In the genomic region with DNA sequence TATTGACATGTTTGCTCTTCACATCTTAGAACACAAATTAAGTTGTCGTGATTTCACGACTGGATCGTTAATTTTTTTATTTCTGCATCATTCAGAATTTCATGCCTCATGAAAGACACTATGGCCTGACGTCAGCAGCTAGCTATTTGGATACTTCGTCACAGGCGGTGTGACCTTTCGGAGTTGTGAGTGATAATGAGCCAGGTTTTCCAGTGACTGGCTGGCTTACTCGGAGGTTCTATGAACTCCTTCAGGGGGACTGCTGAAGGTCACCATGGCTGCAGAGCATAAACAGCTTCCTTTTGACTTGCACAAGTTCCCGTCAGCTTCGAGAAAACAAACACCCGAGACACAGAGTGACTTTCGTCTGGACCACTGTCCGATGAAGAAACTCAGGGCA, we compare ENCODE assay signal across 18 mouse cellular contexts.
A peak's percentile ranks its signal among the peaks of the same experiment; 100 is the strongest.
DNase-seq lines count a peak whose midpoint lies in the region; ATAC-seq and TF ChIP-seq lines count a peak whose summit lies in the region.
"Had no signal": no experiment of that assay in that cellular context is flagged by ENCODE, and none has a peak within 500 bp of the region (broad histone marks: within the 10 kb centered on the region; RNA-seq: fewer than 3 reads in every experiment).

No protein-coding gene starts in this region.

- no peak for TF ChIP-seq EP300 in lung, postnatal 0 days (IDR thresholded peaks at IDR 0.05)
- no peak for TF ChIP-seq EP300 in heart, postnatal 0 days (IDR thresholded peaks at IDR 0.05; ENCODE audit: low read depth)

- 69% methylated on average over 13 of the region's 13 CpGs for WGBS in lung, postnatal 0 days
- WGBS in heart, postnatal 0 days = 37% methylated on average over 13 of the region's 13 CpGs
- WGBS in intestine, embryonic 16.5 days = 77% methylated on average over 13 of the region's 13 CpGs

- no peaks in the 10 kb centered on the region for H3K27me3 ChIP-seq in lung, postnatal 0 days (replicated peaks; ENCODE audit: insufficient read depth, low read length)
- no peaks in the 10 kb centered on the region for H3K27me3 ChIP-seq in heart, postnatal 0 days (ENCODE audit: control insufficient read depth, insufficient read depth, low read length)
- H3K27me3 ChIP-seq in intestine, embryonic 16.5 days (replicated peaks; ENCODE audit: control insufficient read depth, insufficient read depth, low read length) = no peaks in the 10 kb centered on the region
- H3K27me3 ChIP-seq: hindbrain, embryonic 13.5 days; liver, embryonic 13.5 days; neural tube, embryonic 12.5 days; stomach, embryonic 15.5 days had no signal

- ATAC-seq in lung, postnatal 0 days = peak; percentile 11; the same call in 1 of the 2 replicates
- ATAC-seq in heart, postnatal 0 days (ENCODE audit: insufficient read depth, low read depth) = peak; percentile 70; the same call in 1 of the 2 replicates
- ATAC-seq in intestine, embryonic 16.5 days = no peak
- ATAC-seq: forebrain, postnatal 0 days; intestine, postnatal 0 days had no signal

- no peak for TF ChIP-seq CTCF in lung, postnatal 0 days (IDR thresholded peaks at IDR 0.05)
- no peak for TF ChIP-seq CTCF in heart, postnatal 0 days (IDR thresholded peaks at IDR 0.05; ENCODE audit: low read depth)

- DNase-seq in gastrocnemius, postnatal 25 days = peak; percentile 23
- DNase-seq in gastrocnemius, postnatal 14 days = no peak
- DNase-seq in lung, postnatal 0 days (ENCODE audit: low spot score) = peak; percentile 17
- no peak for DNase-seq in lung, postnatal 36 days
- peak; percentile 71 for DNase-seq in heart, postnatal 0 days (ENCODE audit: low spot score)
- peak; percentile 37 for DNase-seq in skeletal muscle tissue, adult 2 months (ENCODE audit: low read depth, low spot score)
- DNase-seq in lung, postnatal 10 days = no peak
- DNase-seq: cerebellum, postnatal 25 days; forebrain, postnatal 0 days; liver, embryonic 13.5 days; spleen, adult 18-20 months had no signal

- no peaks in the 10 kb centered on the region for H3K9me3 ChIP-seq in lung, postnatal 0 days (ENCODE audit: low read length)
- no peaks in the 10 kb centered on the region for H3K9me3 ChIP-seq in heart, postnatal 0 days (replicated peaks; ENCODE audit: control insufficient read depth, low read length)
- no peaks in the 10 kb centered on the region for H3K9me3 ChIP-seq in intestine, embryonic 16.5 days (ENCODE audit: control insufficient read depth, low read length)
- H3K9me3 ChIP-seq: embryonic facial prominence, embryonic 10.5 days; hindbrain, embryonic 13.5 days; liver, embryonic 13.5 days; neural tube, embryonic 12.5 days; stomach, embryonic 15.5 days had no signal

- H3K27ac ChIP-seq in lung, postnatal 0 days (ENCODE audit: low read length) = no peak overlapping the region
- peak overlapping the region; percentile 66 for H3K27ac ChIP-seq in heart, postnatal 0 days (ENCODE audit: low read depth)
- H3K27ac ChIP-seq in intestine, embryonic 16.5 days (ENCODE audit: low read length) = no peak overlapping the region
- H3K27ac ChIP-seq: embryonic facial prominence, embryonic 10.5 days; hindbrain, embryonic 13.5 days; liver, embryonic 13.5 days; neural tube, embryonic 12.5 days; stomach, embryonic 15.5 days had no signal

- intact Hi-C loops in gastrocnemius, postnatal 14 days (cut with DNase I; ENCODE audit: low total_unique reads) = no loop called here

- H3K9ac ChIP-seq in lung, postnatal 0 days (replicated peaks; ENCODE audit: low read depth) = no peak overlapping the region
- no peak overlapping the region for H3K9ac ChIP-seq in heart, postnatal 0 days (replicated peaks; ENCODE audit: low read depth, low read length)
- no peak overlapping the region for H3K9ac ChIP-seq in intestine, embryonic 16.5 days (ENCODE audit: low read depth, low read length)
- H3K9ac ChIP-seq: forebrain, postnatal 0 days; hindbrain, embryonic 13.5 days; liver, embryonic 13.5 days; neural tube, embryonic 12.5 days; stomach, embryonic 15.5 days had no signal

- no peaks in the 10 kb centered on the region for H3K36me3 ChIP-seq in lung, postnatal 0 days (ENCODE audit: insufficient read depth, low read length)
- H3K36me3 ChIP-seq in heart, postnatal 0 days (replicated peaks; ENCODE audit: control insufficient read depth, insufficient read depth, low read length) = no peaks in the 10 kb centered on the region
- no peaks in the 10 kb centered on the region for H3K36me3 ChIP-seq in intestine, embryonic 16.5 days (ENCODE audit: control insufficient read depth, insufficient read depth, low read length)
- H3K36me3 ChIP-seq: embryonic facial prominence, embryonic 10.5 days; hindbrain, embryonic 13.5 days; neural tube, embryonic 12.5 days; stomach, embryonic 15.5 days had no signal

- H3K4me2 ChIP-seq in lung, postnatal 0 days (replicated peaks; ENCODE audit: low read depth, low read length) = no peak overlapping the region
- H3K4me2 ChIP-seq in heart, postnatal 0 days (ENCODE audit: low read depth, low read length) = no peak overlapping the region
- no peak overlapping the region for H3K4me2 ChIP-seq in intestine, embryonic 16.5 days (ENCODE audit: low read depth, low read length)
- H3K4me2 ChIP-seq: hindbrain, embryonic 13.5 days; liver, embryonic 13.5 days; neural tube, embryonic 12.5 days; stomach, embryonic 15.5 days had no signal

- no peaks in the 10 kb centered on the region for H3K4me1 ChIP-seq in lung, postnatal 0 days (ENCODE audit: insufficient read depth, low read depth, low read length)
- H3K4me1 ChIP-seq in heart, postnatal 0 days (ENCODE audit: control insufficient read depth, insufficient read depth) = peaks cover 6% of the 10 kb centered on the region; the same call in 1 of the 2 replicates
- H3K4me1 ChIP-seq in intestine, embryonic 16.5 days (ENCODE audit: control insufficient read depth, insufficient read depth, low read length) = no peaks in the 10 kb centered on the region
- H3K4me1 ChIP-seq: hindbrain, embryonic 13.5 days; liver, embryonic 13.5 days; neural tube, embryonic 12.5 days; stomach, embryonic 15.5 days had no signal

- no peak overlapping the region for H3K4me3 ChIP-seq in lung, postnatal 0 days (ENCODE audit: low read depth, low read length)
- no peak overlapping the region for H3K4me3 ChIP-seq in heart, postnatal 0 days (ENCODE audit: low read depth, low read length)
- no peak overlapping the region for H3K4me3 ChIP-seq in intestine, embryonic 16.5 days (ENCODE audit: low read length)
- H3K4me3 ChIP-seq: embryonic facial prominence, embryonic 10.5 days; erythroblast, embryonic 14.5 days; hindbrain, embryonic 13.5 days; liver, embryonic 13.5 days; neural tube, embryonic 12.5 days; stomach, embryonic 15.5 days had no signal

Comparison
In these comparisons a context has a peak if more than half of its experiments do, and no peak if none do; other contexts are left out.
1. DNase-seq: peak in gastrocnemius, postnatal 25 days (single experiment), lung, postnatal 0 days (single experiment), heart, postnatal 0 days (single experiment) and skeletal muscle tissue, adult 2 months (single experiment); none in gastrocnemius, postnatal 14 days (single experiment), lung, postnatal 36 days (single experiment) and lung, postnatal 10 days (single experiment).